In genomic region chr16:41976897-41977296, GRCm38 (mm10) we compare ENCODE assay signal across 23 mouse cellular contexts.
DNase-seq lines count a peak whose midpoint lies in the region; ATAC-seq and TF ChIP-seq lines count a peak whose summit lies in the region.
"Had no signal": no experiment of that assay in that cellular context is flagged by ENCODE, and none has a peak within 500 bp of the region (broad histone marks: within the 10 kb centered on the region; RNA-seq: fewer than 3 reads in every experiment).

No protein-coding gene starts in this region.

- H3K27ac ChIP-seq in olfactory bulb, adult 2 months (ENCODE audit: insufficient read depth, low read depth, low read length): peak overlapping the region; percentile 85
- H3K27ac ChIP-seq: embryonic facial prominence, embryonic 13.5 days; embryonic facial prominence, embryonic 15.5 days; forebrain, embryonic 10.5 days; forebrain, embryonic 12.5 days had no signal

- no peak for TF ChIP-seq CTCF in olfactory bulb, adult 2 months (IDR thresholded peaks at IDR 0.05; ENCODE audit: insufficient read depth, low read depth, low read length)

- TF ChIP-seq POLR2A in olfactory bulb, adult 2 months (IDR thresholded peaks at IDR 0.05; ENCODE audit: insufficient read depth, low read depth, low read length): no peak

- WGBS in olfactory bulb, adult 2 months: 39% methylated on average over 5 of the region's 5 CpGs

- H3K4me1 ChIP-seq in olfactory bulb, adult 2 months (ENCODE audit: control insufficient read depth, insufficient read depth, low read length): peaks cover 8% of the 10 kb centered on the region
- H3K4me1 ChIP-seq: embryonic facial prominence, embryonic 13.5 days; embryonic facial prominence, embryonic 15.5 days; forebrain, embryonic 10.5 days; forebrain, embryonic 12.5 days had no signal

- no peak for ATAC-seq in megakaryocyte, adult 5-6 weeks (ENCODE audit: poor library complexity, severe bottlenecking)
- ATAC-seq: forebrain, embryonic 14.5 days; forebrain, embryonic 16.5 days had no signal

- DNase-seq in right cerebral cortex, adult 18-20 months: peak; percentile 12
- no peak for DNase-seq in right cerebral cortex, postnatal 4 days
- DNase-seq in brain, adult 2 months (ENCODE audit: low read depth, low spot score): peak; percentile 58
- DNase-seq in adipocyte (ENCODE audit: low spot score): no peak
- DNase-seq: adrenal gland, adult 8-10 months; adrenal gland, postnatal 14 days; adrenal gland, postnatal 36 days; cerebellum, adult 11 months; cerebellum, adult 18-20 months; cerebellum, adult 8-10 months; cerebellum, adult 9-11 months; cerebellum, postnatal 14 days; cerebellum, postnatal 36 days; embryo, embryonic 11 days had no signal

- H3K4me3 ChIP-seq in olfactory bulb, adult 2 months (ENCODE audit: insufficient read depth, low read depth, low read length): no peak overlapping the region
- H3K4me3 ChIP-seq: embryonic facial prominence, embryonic 13.5 days; embryonic facial prominence, embryonic 15.5 days; erythroblast, embryonic 14.5 days; forebrain, embryonic 10.5 days; forebrain, embryonic 12.5 days had no signal

Comparison
In these comparisons a context has a peak if more than half of its experiments do, and no peak if none do; other contexts are left out.
1. DNase-seq: peak in right cerebral cortex, adult 18-20 months (single experiment) and brain, adult 2 months (single experiment); none in right cerebral cortex, postnatal 4 days (single experiment) and adipocyte (single experiment).